Mouse (Mus musculus) bone marrow, adult 2 months (tissue): ENCODE measurements around the gene Bcl11a. TPM values are rescaled to one million over a fixed set of nuclear protein-coding genes. Genes with fewer than 3 reads are reported as not detected.

Experiments used
- H3K27ac ChIP-seq: fragments of 200-500 bp; 2 replicates; pipeline ENCODE4 v1.5.1; 2012; ENCODE audit warnings: low read depth, mild to moderate bottlenecking, control low read depth, inconsistent platforms, low read length; ENCODE audit not compliant: control insufficient read depth, poor library complexity, insufficient read depth
- H3K4me1 ChIP-seq: fragments of 200-500 bp; 2 replicates; pipeline ENCODE4 v1.6.1; 2011; ENCODE audit warnings: low read length; ENCODE audit not compliant: control insufficient read depth, insufficient read depth
- H3K4me3 ChIP-seq: fragments of 200-500 bp; replicated peaks from 2 replicates; pipeline ENCODE3; 2011; ENCODE audit warnings: mild to moderate bottlenecking, low read depth, low read length, control low read depth; ENCODE audit not compliant: control insufficient read depth
- CTCF ChIP-seq: fragments of 200-500 bp; IDR thresholded peaks from 2 replicates; pipeline ENCODE4 v1.5.1; 2011; ENCODE audit warnings: low read length, control low read depth; ENCODE audit not compliant: control insufficient read depth, insufficient read depth
- POLR2A ChIP-seq: fragments of 200-500 bp; IDR thresholded peaks from 2 replicates; pipeline ENCODE4 v1.6.1; 2011; ENCODE audit warnings: low read depth, mild to moderate bottlenecking, control low read depth, low read length, borderline replicate concordance; ENCODE audit not compliant: control insufficient read depth
- WGBS: fragments of 180-500 bp; shearing (Covaris S2); methylation state at CpG from one replicate; pipeline ENCODE4 v1.1.7; 2018; 5-methylcytosine and 5-hydroxymethylcytosine counted together
- polyA plus RNA-seq: library from polyadenylated mRNA; stranded (reverse); fragments of >200 nt; gene quantifications from 2 replicates; pipeline ENCODE4 v1.2.4, GENCODE M21; 2011; ENCODE audit warnings: low replicate concordance; ENCODE audit not compliant: missing spikeins, insufficient read depth, insufficient read length

Gene Bcl11a
- polyA plus RNA-seq, 1 experiment = 23.5 TPM

GRCm38 (mm10) chr11:24082385-24083075 lies 4.7 kb downstream of the Bcl11a start:
- TF ChIP-seq POLR2A = no peak
- H3K27ac ChIP-seq = no peak overlapping the region; the same call in 1 of the 2 replicates
- H3K4me3 ChIP-seq = no peak overlapping the region
- H3K4me1 ChIP-seq = peaks cover 4% of the 10 kb centered on the region; the same call in 1 of the 2 replicates
- 7% methylated on average over 11 of the region's 11 CpGs for WGBS

DNA sequence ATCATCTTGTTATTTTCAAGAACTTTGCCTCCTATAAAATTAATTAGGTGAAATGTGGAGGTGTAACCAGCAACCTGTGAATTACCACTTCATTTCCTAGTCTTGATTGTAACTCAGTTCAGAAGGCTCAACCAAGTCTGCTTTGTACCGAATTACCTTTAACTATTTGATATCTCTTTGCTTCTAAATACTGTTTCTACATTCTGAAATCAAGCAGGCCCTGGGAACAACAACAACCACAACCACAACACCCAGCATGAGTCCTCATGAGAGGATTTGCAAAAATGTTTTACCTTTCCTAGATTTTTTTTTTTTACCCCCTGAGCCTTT lies 5.2 kb downstream of the Bcl11a start:
- no peak overlapping the region for H3K4me3 ChIP-seq
- peaks cover 4% of the 10 kb centered on the region; the same call in 1 of the 2 replicates for H3K4me1 ChIP-seq
- no peak overlapping the region for H3K27ac ChIP-seq
- TF ChIP-seq CTCF (no peak), POLR2A (no peak)
- WGBS = 6% methylated on average over 1 of the region's 1 CpGs

DNA sequence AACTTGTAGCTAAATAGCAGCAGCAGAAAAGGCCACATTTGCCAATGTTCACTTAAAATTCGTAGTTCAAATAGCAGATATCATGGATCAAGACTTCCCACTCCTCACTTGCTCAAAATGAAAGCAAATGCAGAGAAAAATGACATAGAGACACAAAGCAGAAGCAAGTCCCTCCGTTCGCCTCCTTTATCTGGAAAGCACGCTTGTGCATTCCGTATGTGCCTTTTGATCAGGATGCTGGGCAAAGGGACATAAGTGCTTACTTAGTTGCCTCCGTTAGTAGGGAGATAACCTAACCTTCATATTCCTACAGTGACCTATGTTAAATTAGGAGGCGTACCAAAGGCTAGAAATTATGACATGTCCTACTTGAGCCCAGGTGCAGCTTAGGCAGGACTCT lies 5.6 kb downstream of the Bcl11a start:
- TF ChIP-seq CTCF = no peak
- TF ChIP-seq POLR2A = no peak
- Histone ChIP-seq H3K27ac (no peak overlapping the region), H3K4me1 (peaks cover 4% of the 10 kb centered on the region; the same call in 1 of the 2 replicates), H3K4me3 (peak overlapping the region; percentile 38)
- 6% methylated on average over 7 of the region's 7 CpGs for WGBS

GRCm38 (mm10) chr11:24084077-24084476 lies 6.2 kb downstream of the Bcl11a start:
- no peak overlapping the region for H3K4me3 ChIP-seq
- no peak for TF ChIP-seq POLR2A
- TF ChIP-seq CTCF = no peak
- 23% methylated on average over 3 of the region's 3 CpGs for WGBS
- H3K27ac ChIP-seq = no peak overlapping the region
- H3K4me1 ChIP-seq = peaks cover 4% of the 10 kb centered on the region; the same call in 1 of the 2 replicates

GRCm38 (mm10) chr11:24084590-24084989 lies 6.7 kb downstream of the Bcl11a start:
- WGBS = 58% methylated on average over 4 of the region's 4 CpGs
- Histone ChIP-seq H3K4me3 (no peak overlapping the region), H3K27ac (no peak overlapping the region), H3K4me1 (peaks cover 4% of the 10 kb centered on the region; the same call in 1 of the 2 replicates)
- TF ChIP-seq POLR2A = no peak
- TF ChIP-seq CTCF = no peak

DNA sequence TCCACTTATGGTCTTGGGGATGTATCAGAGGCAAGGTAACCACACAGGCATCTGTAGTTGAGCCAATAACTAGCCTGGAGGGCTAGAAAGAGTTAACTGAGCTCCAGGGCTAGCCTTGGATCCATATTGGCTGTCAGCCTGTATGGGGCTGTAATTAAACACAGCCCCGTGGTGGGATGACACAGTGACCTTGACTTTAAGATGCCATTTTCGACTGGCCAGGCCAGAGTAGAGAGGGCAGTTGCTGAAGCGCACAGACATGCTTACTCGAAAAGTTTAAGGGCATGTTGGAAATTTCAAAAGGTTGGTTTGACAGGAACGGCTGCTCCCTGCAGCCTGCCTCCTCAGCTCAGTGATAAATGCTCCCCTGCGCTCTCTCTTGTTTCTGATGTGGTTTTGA lies 8.1 kb downstream of the Bcl11a start:
- Histone ChIP-seq H3K4me3 (no peak overlapping the region), H3K4me1 (peaks cover 4% of the 10 kb centered on the region; the same call in 1 of the 2 replicates), H3K27ac (no peak overlapping the region)
- TF ChIP-seq POLR2A (no peak), CTCF (no peak)
- WGBS = 50% methylated on average over 6 of the region's 6 CpGs

DNA sequence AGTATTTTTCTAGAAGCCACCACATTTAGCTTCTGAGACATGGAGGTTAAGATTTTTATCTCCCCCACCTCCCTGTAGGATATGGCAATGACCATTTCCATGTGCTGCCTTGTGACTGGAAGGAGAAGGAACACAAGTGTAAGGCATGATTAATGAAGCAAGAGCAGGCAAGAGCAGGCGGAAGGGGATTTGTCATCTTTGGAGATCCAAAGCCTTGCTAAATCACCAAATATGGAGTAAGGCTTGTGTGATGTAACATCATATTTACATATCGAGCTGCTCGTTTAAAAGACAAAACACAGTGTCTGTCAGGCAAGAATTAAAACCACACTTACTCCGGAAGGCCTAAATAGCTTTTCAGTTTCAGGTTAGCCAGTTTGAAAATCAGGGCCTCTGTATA lies 9.2 kb downstream of the Bcl11a start:
- 23% methylated on average over 4 of the region's 4 CpGs for WGBS
- no peak overlapping the region for H3K4me3 ChIP-seq
- H3K27ac ChIP-seq = no peak overlapping the region
- TF ChIP-seq CTCF (no peak), POLR2A (no peak)
- H3K4me1 ChIP-seq = peaks cover 4% of the 10 kb centered on the region; the same call in 1 of the 2 replicates

DNA sequence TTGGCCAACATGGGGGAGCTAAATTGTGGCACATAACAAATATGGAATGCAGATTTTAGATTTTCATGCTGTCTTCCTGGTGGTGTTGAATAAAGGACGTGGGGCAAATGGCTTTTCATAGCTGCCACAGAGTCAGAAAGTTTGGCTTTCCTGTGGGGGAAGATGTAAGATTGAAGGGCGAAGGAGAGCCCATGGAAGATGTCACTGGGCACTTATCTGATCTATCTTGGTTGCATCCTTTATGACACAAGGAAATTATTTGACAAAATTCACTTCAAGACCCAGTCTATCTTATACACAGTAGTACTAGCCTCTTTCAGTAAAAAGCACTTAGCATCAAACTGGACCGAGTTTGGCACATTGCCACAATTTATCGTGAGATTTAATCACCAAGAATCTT lies 12.6 kb downstream of the Bcl11a start:
- TF ChIP-seq POLR2A = no peak
- no peak for TF ChIP-seq CTCF
- WGBS = 70% methylated on average over 4 of the region's 4 CpGs
- no peak overlapping the region for H3K4me3 ChIP-seq
- peaks cover 2% of the 10 kb centered on the region; the same call in 1 of the 2 replicates for H3K4me1 ChIP-seq
- no peak overlapping the region for H3K27ac ChIP-seq

GRCm38 (mm10) chr11:24091393-24092080 lies 13.7 kb downstream of the Bcl11a start:
- 92% methylated on average over 15 of the region's 15 CpGs for WGBS
- TF ChIP-seq CTCF = no peak
- TF ChIP-seq POLR2A = no peak
- Histone ChIP-seq H3K27ac (no peak overlapping the region), H3K4me3 (no peak overlapping the region), H3K4me1 (peaks cover under 1% of the 10 kb centered on the region; the same call in 1 of the 2 replicates)
